Mouse (Mus musculus): ENCODE measurements around the gene Bcl11a.

GRCm38 (mm10) chr11:24147698-24148097 lies 69.8 kb downstream of the Bcl11a start:
- TF ChIP-seq CHD1 (IDR thresholded peaks at IDR 0.05; ENCODE audit: low read depth, low read length) (no peak), EP300 (IDR thresholded peaks at IDR 0.05; ENCODE audit: low read depth in 1 of 2, low read length in 2 of 2) (no peak), TCF12 (IDR thresholded peaks at IDR 0.05; ENCODE audit: low read depth, low read length) (no peak), POLR2A (IDR thresholded peaks at IDR 0.05; ENCODE audit: control insufficient read depth in 1 of 2, insufficient read depth in 1 of 2, low read depth in 1 of 2, low read length in 2 of 2, poor library complexity in 1 of 2) (peak in 1 of 2 experiments; percentile 39; a peak in 1 of 4 replicates), ELF1 (IDR thresholded peaks at IDR 0.05; ENCODE audit: low read depth, low read length) (no peak), CTCF (IDR thresholded peaks at IDR 0.05 in 2 of 3, conservative IDR thresholded peaks at IDR 0.05 in 1 of 3; ENCODE audit: control insufficient read depth in 1 of 3, insufficient read depth in 1 of 3, low read depth in 2 of 3, low read length in 3 of 3, poor library complexity in 1 of 3, severe bottlenecking in 1 of 3) (no peak)

Measured in MEL (cell line).